Mouse (Mus musculus) kidney, embryonic 15.5 days (tissue): ENCODE results near the gene Psd4. TPM values are rescaled to one million over a fixed set of nuclear protein-coding genes. Genes with fewer than 3 reads are reported as not detected.
A peak's percentile ranks its signal among the peaks of the same experiment; 100 is the strongest.

Source experiments
- ATAC-seq: fragments of 200-750 bp; cut with Nextera tagmentation; replicated peaks from 2 replicates; pipeline ENCODE4 v1.8.0; 2017; ENCODE audit warnings: moderate TSS enrichment; ENCODE audit not compliant: low FRiP score
- H3K27ac ChIP-seq: fragments of 300-500 bp; sonication (generic); 2 replicates; pipeline ENCODE4 v1.5.1; 2015; ENCODE audit warnings: mild to moderate bottlenecking, inconsistent platforms
- H3K27me3 ChIP-seq: fragments of 300-500 bp; sonication (generic); 2 replicates; pipeline ENCODE4 v1.6.1; 2015; ENCODE audit warnings: inconsistent platforms
- H3K36me3 ChIP-seq: fragments of 300-500 bp; sonication (generic); 2 replicates; pipeline ENCODE4 v1.6.1; 2015; ENCODE audit warnings: inconsistent platforms
- H3K4me1 ChIP-seq: fragments of 300-500 bp; sonication (generic); 2 replicates; pipeline ENCODE4 v1.6.1; 2015; ENCODE audit warnings: inconsistent platforms
- H3K4me2 ChIP-seq: fragments of 300-500 bp; sonication (generic); 2 replicates; pipeline ENCODE4 v1.6.1; 2015; ENCODE audit warnings: moderate library complexity, mild to moderate bottlenecking, inconsistent platforms
- H3K4me3 ChIP-seq: fragments of 300-500 bp; sonication (generic); replicated peaks from 2 replicates; pipeline ENCODE4 v1.5.1; 2015; ENCODE audit warnings: mild to moderate bottlenecking, inconsistent platforms
- H3K9ac ChIP-seq: fragments of 300-500 bp; sonication (generic); 2 replicates; pipeline ENCODE4 v1.6.1; 2015; ENCODE audit warnings: mild to moderate bottlenecking, inconsistent platforms
- H3K9me3 ChIP-seq: fragments of 300-500 bp; sonication (generic); replicated peaks from 2 replicates; pipeline ENCODE4 v1.6.1; 2016; ENCODE audit warnings: inconsistent platforms
- WGBS: fragments of 180-500 bp; shearing (Covaris S2); methylation state at CpG from one replicate; pipeline ENCODE4 v1.1.7; 2015; ENCODE audit warnings: mixed read lengths; 5-methylcytosine and 5-hydroxymethylcytosine counted together
- polyA plus RNA-seq: library from polyadenylated mRNA; unstranded; fragments of >200 nt; fragmentation: Nextera tagmentation; extraction: Ambion mirVana; gene quantifications from 2 replicates; pipeline ENCODE4 v1.2.1, GENCODE M21; 2015

Psd4 gene
- polyA plus RNA-seq, 1 experiment from 2014 or later: 2.3 TPM

DNA sequence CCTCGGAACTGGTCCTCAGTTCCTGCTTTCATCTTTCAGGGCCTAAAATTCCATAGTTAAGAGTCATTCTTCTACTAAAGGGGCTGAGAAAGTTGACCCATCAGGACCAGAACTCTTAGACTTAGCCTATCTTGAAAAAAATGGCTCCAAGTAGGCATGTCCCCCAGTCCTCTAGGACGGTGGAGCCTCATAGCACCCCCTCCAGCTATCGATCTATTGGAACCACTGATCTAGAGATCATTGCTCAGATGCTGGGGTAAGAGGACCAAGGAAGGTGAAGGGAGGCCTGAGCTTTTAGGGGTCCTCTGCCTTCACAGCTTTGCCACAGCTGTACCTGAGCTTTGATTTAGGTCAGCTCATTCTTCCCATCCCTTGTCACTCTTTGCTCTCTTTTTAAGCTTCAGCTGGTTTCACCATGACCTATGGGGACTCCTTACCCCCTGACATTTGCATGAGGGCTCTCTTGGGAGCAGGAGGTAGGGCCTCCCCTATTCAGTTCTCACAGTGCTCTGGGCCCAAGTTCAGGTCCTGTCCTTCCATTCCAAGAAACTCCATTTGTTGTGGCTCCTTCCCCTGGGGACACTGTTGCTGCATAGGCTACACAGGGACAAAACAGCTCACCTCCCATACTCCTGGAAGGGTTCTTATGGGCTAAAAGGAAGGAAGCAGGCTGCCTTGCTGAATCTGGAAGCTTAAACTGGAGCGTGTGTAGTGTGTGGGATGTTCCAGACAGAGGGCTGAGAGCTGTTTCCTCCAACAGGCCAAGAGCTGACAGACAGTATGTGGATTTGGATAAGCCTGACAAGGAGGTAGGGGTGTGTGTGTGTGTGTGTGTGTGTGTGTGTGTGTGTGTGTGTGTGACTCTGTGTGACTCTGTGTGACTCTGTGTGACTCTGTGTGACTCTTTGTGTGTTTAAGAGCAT is 20.2 kb downstream of the Psd4 start:
- H3K36me3 ChIP-seq: no peaks in the 10 kb centered on the region
- no peaks in the 10 kb centered on the region for H3K27me3 ChIP-seq
- no peak overlapping the region for H3K9ac ChIP-seq
- H3K27ac ChIP-seq: no peak overlapping the region
- no peak for ATAC-seq
- 82% methylated on average over 4 of the region's 4 CpGs for WGBS
- H3K4me2 ChIP-seq: no peak overlapping the region
- no peaks in the 10 kb centered on the region; the same call in 1 of the 2 replicates for H3K4me1 ChIP-seq
- H3K9me3 ChIP-seq: no peaks in the 10 kb centered on the region
- H3K4me3 ChIP-seq: no peak overlapping the region

DNA sequence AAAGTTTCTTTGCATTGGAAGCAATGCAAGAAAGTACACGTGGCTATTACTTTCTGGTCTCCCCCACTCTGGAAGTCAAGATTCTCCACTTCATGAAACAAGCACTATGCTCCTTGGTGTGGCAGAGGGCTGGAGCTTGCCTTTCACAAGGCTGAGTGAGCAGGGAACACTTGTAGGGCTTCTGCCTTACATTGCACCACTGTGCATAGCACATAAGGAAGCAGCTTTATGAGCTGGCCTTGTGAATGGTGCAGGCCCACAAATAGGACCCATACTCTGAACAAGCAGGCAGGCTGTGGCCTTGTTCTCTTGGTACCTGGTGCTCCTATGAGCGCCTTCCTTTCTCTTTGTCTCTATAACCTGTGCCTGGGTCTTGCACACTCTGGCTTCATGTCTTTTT is 25.9 kb downstream of the Psd4 start:
- no peaks in the 10 kb centered on the region for H3K27me3 ChIP-seq
- H3K9ac ChIP-seq: no peak overlapping the region
- H3K4me3 ChIP-seq: no peak overlapping the region
- H3K9me3 ChIP-seq: no peaks in the 10 kb centered on the region
- no peaks in the 10 kb centered on the region for H3K36me3 ChIP-seq
- no peaks in the 10 kb centered on the region for H3K4me1 ChIP-seq
- no peak for ATAC-seq
- no peak overlapping the region for H3K27ac ChIP-seq
- WGBS: 70% methylated on average over 2 of the region's 2 CpGs
- H3K4me2 ChIP-seq: no peak overlapping the region

GRCm38 (mm10) chr2:24397115-24397514 is 29.7 kb downstream of the Psd4 start:
- no peaks in the 10 kb centered on the region for H3K27me3 ChIP-seq
- H3K27ac ChIP-seq: no peak overlapping the region
- ATAC-seq: no peak
- no peak overlapping the region for H3K9ac ChIP-seq
- no peak overlapping the region for H3K4me3 ChIP-seq
- no peak overlapping the region for H3K4me2 ChIP-seq
- no peaks in the 10 kb centered on the region for H3K4me1 ChIP-seq
- 2% methylated on average over 2 of the region's 2 CpGs for WGBS
- no peaks in the 10 kb centered on the region for H3K36me3 ChIP-seq
- no peaks in the 10 kb centered on the region for H3K9me3 ChIP-seq

DNA sequence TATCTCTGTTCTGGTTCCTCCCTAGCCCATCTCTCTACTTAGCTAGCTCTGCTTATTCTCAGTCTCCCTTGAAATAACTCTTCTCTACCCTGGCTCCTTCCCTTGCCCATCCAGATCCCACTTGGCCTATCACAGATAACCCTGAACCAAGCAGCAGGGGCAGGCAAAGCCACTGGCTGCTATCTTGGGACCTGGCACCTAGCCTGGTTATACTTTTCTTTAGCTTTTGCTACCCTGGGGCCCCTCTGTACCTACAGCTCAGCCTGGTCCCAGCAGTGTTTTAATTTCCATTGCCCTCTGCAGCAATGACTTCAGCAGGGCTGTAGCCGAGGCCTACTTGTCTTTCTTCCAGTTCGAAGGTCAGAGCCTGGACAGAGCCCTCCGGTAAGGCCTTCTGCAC is 33.3 kb downstream of the Psd4 start:
- Histone ChIP-seq H3K27ac (no peak overlapping the region), H3K27me3 (peaks cover 6% of the 10 kb centered on the region; the same call in 1 of the 2 replicates), H3K4me1 (peaks cover 7% of the 10 kb centered on the region), H3K4me2 (no peak overlapping the region), H3K36me3 (no peaks in the 10 kb centered on the region), H3K9me3 (no peaks in the 10 kb centered on the region), H3K9ac (no peak overlapping the region), H3K4me3 (no peak overlapping the region)
- ATAC-seq: no peak
- 82% methylated on average over 3 of the region's 3 CpGs for WGBS

DNA sequence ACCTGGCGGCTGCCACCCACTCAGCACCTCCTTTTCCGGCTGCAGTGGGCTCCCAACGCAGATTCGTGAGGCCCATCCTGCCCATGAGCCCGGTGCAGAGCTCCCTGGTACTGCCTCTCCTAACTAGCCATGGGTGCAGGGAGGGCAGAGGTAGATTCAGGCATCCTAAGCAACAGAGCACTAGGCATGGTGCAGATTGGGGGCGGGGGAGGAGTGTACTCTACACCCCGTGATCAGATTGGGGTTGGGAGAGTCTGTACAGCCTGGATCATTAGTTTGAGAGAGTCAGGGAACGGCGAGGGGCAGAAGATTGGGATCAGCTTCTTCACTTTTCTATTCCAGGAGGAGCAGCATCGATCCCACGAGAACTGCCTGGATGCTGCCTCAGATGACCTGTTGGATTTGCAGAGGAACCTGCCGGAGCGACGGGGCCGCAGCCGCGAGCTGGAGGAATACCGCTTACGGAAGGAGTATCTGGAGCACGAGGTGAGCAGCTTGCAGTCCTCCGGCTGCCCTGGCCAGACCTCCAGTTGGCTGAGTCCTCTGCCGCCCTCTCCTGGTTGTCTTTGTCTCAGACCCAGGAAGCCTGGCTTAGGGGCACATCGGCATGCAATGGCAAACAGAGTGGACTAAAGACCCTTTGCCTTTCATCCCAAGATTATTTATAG is 38.1 kb downstream of the Psd4 start:
- peak overlapping the region; percentile 64 for H3K4me2 ChIP-seq
- no peaks in the 10 kb centered on the region for H3K36me3 ChIP-seq
- WGBS: 10% methylated on average over 23 of the region's 23 CpGs
- H3K9me3 ChIP-seq: no peaks in the 10 kb centered on the region
- H3K9ac ChIP-seq: peak overlapping the region; percentile 38
- H3K4me1 ChIP-seq: peaks cover 38% of the 10 kb centered on the region
- H3K4me3 ChIP-seq: peak overlapping the region; percentile 32
- no peak overlapping the region for H3K27ac ChIP-seq
- H3K27me3 ChIP-seq: peaks cover 6% of the 10 kb centered on the region; the same call in 1 of the 2 replicates
- ATAC-seq: peak; percentile 71

DNA sequence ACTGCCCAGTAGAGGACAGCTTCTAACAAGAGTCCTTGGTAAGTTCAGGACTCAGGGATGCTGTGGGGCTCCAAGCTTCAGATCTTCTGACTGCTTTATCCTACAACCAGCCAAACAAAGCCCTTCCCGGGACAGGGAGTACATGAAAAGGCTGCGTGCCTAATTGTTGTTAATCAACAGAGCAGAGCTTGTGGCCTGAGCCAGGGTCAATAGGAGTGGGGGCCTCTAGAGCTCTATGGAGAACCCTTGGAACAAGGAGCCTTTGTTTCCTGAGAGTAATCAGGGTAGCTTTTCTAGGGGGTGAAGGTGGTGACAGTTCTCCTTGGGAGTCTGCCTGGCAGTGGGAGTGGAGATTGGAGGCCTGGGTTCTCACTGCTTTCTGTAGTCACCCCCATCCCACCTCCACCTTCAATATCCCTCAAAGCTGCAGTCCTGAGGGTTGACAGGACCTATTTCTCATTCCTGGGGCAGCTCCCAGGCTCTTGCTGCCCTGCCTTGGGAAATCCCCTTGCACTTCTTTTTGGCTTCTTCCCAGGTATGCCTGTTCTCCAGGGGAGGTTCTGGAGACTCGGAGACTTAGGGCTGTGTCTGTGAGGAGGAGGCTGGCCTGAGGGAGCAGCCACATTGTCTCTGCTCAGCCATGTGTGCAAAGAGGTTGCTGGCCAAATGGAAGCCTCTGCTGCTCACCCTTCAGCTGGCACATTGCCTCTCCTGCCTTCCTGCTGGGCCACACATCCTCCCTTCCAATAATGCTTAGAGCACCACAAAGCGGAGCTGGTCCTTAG is 40.5 kb downstream of the Psd4 start:
- Histone ChIP-seq H3K9ac (no peak overlapping the region), H3K9me3 (no peaks in the 10 kb centered on the region), H3K27me3 (peaks cover 6% of the 10 kb centered on the region; the same call in 1 of the 2 replicates), H3K4me1 (peaks cover 62% of the 10 kb centered on the region), H3K27ac (peak overlapping the region; percentile 78), H3K4me2 (no peak overlapping the region), H3K4me3 (no peak overlapping the region), H3K36me3 (no peaks in the 10 kb centered on the region)
- ATAC-seq: peak; percentile 68
- 30% methylated on average over 4 of the region's 4 CpGs for WGBS

DNA sequence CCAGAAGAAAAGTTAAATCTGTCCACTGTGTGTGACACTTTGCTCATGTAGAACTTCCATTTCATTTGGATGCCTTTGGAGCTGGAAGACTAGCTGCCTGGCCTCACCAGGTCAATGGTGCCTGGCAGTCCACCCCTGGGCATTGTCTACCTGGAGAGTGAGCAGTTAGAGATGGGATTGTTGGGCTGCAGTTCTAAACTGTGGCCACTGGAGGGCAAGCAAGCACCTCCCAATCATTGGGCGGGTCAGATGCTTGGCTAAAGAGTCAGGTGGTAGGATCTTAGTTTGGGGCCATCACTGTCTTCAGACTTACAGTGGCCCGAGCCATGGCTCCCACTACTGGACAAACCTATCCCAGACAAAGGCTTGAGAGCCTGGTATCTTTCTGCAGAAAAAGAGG is 41.8 kb downstream of the Psd4 start:
- Histone ChIP-seq H3K4me3 (no peak overlapping the region), H3K27me3 (peaks cover 6% of the 10 kb centered on the region; the same call in 1 of the 2 replicates), H3K36me3 (no peaks in the 10 kb centered on the region), H3K4me2 (no peak overlapping the region), H3K4me1 (peaks cover 74% of the 10 kb centered on the region), H3K27ac (0 out of 2 replicates have a peak overlapping the region, but pooled peaks have one; percentile 78), H3K9me3 (no peaks in the 10 kb centered on the region), H3K9ac (no peak overlapping the region)
- ATAC-seq: no peak; the same call in 1 of the 2 replicates
- 0% methylated on average over 2 of the region's 2 CpGs for WGBS

DNA sequence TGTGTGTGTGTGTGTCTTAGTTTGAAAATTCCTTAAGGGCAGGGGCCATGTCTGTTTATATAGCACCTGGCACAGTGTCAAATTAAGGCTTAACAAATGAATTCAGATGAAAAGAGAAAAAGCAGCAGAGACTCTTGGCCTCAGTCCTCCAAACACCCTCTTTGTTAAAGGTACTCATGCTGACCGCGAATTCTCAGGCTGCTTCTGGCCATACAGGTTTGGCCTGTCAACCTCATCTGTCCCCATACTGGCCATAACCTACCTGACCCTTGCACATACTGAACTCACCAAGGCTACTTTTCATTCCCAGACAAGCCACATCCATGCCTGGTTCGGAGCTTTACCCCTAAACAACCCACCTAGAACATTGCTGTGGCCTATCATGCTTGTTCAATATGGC is 45.8 kb downstream of the Psd4 start:
- Histone ChIP-seq H3K27ac (peak overlapping the region; percentile 76), H3K4me1 (peaks cover 89% of the 10 kb centered on the region), H3K9ac (no peak overlapping the region), H3K9me3 (no peaks in the 10 kb centered on the region), H3K36me3 (no peaks in the 10 kb centered on the region), H3K4me2 (no peak overlapping the region), H3K4me3 (no peak overlapping the region), H3K27me3 (no peaks in the 10 kb centered on the region)
- 34% methylated on average over 3 of the region's 3 CpGs for WGBS
- ATAC-seq: no peak; the same call in 1 of the 2 replicates

GRCm38 (mm10) chr2:24413677-24414076 is 46.3 kb downstream of the Psd4 start:
- Histone ChIP-seq H3K4me2 (no peak overlapping the region), H3K27me3 (no peaks in the 10 kb centered on the region), H3K4me1 (peaks cover 89% of the 10 kb centered on the region), H3K36me3 (no peaks in the 10 kb centered on the region), H3K4me3 (no peak overlapping the region), H3K27ac (peak overlapping the region; percentile 76), H3K9ac (no peak overlapping the region), H3K9me3 (no peaks in the 10 kb centered on the region)
- peak; percentile 82 for ATAC-seq
- WGBS: 33% methylated on average over 4 of the region's 4 CpGs

DNA sequence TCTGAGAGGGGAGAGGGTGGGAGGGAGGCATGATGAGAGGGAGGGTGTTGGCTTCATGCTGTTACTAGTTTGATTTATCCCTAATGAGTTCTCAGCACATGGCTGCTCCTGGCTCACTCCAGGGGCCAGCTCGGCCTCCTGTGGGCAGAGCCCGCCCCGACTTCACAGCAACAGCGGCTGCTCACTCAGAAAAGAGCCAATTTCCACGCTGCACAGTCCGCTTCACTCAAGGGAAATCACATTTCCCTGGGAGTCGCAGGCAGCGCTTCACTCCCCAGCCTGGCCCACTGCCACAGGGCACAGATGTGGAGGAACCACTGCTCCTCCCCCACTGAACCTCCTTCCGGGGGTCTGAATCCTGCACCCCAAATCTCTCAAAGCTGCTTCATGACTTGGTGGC is 49.3 kb downstream of the Psd4 start:
- ATAC-seq: peak; percentile 79
- WGBS: 8% methylated on average over 9 of the region's 9 CpGs
- H3K4me3 ChIP-seq: no peak overlapping the region
- peaks cover 25% of the 10 kb centered on the region for H3K36me3 ChIP-seq
- peak overlapping the region; percentile 12; the same call in 1 of the 2 replicates for H3K4me2 ChIP-seq
- no peaks in the 10 kb centered on the region for H3K27me3 ChIP-seq
- H3K9me3 ChIP-seq: no peaks in the 10 kb centered on the region
- peaks cover 80% of the 10 kb centered on the region for H3K4me1 ChIP-seq
- peak overlapping the region; percentile 95 for H3K27ac ChIP-seq
- peak overlapping the region; percentile 18; the same call in 1 of the 2 replicates for H3K9ac ChIP-seq

GRCm38 (mm10) chr2:24417106-24417505 is 49.7 kb downstream of the Psd4 start:
- H3K27ac ChIP-seq: peak overlapping the region; percentile 95
- H3K4me3 ChIP-seq: no peak overlapping the region
- WGBS: 10% methylated on average over 2 of the region's 2 CpGs
- no peaks in the 10 kb centered on the region for H3K9me3 ChIP-seq
- peak; percentile 47 for ATAC-seq
- H3K27me3 ChIP-seq: no peaks in the 10 kb centered on the region
- H3K4me1 ChIP-seq: peaks cover 80% of the 10 kb centered on the region
- H3K4me2 ChIP-seq: peak overlapping the region; percentile 12; the same call in 1 of the 2 replicates
- H3K36me3 ChIP-seq: peaks cover 27% of the 10 kb centered on the region
- peak overlapping the region; percentile 18; the same call in 1 of the 2 replicates for H3K9ac ChIP-seq
